Mouse (Mus musculus) CD8-positive naive resting alpha-beta T cell, adult 57 days (primary cell): Measurements from ENCODE around the gene Usp48. TPM values are rescaled to one million over a fixed set of nuclear protein-coding genes. Genes with fewer than 3 reads are reported as not detected.

Source experiments
- total RNA-seq: library from RNA; stranded (reverse); gene quantifications from one replicate; pipeline ENCODE4 v1.2.4, GENCODE M21; 2023

Usp48 gene
- 216 TPM for total RNA-seq

GRCm38 (mm10) chr4:137593601-137594495 is at the start of gene Usp48:
Usp48 (plus strand) TSS chr4:137593755.

GRCm38 (mm10) chr4:137574469-137574868 is 19.1 kb upstream of the Usp48 start, which contains the start of gene Ldlrad2:
Ldlrad2 (minus strand) TSS chr4:137574569.

DNA sequence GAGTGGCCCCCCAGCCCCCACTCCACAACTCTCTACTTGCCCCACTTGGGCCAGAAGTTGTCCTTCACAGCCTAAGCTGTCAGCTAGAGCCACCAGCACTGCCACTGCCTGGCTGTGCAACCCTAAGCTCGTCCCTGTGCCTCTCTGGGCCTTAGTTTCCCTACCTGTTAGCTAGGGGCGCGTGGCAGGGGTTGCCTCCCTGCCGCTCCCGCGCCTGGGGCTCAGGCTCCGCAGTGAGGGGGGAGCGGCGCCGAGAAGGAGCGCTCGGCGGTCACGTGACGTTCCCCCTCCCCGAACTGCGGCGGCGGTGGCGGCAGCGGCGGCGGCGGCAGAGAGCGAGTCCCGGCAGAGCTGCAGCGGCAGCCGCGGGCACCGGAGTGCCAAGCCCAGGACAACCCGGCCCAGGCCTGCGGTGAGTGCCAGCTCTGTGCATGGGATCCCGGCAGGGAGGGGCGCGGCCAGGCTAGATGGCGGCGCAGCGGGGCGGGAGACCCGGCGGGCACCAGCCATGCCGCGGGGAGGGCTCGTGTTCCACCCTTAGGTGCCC is 71.0 kb downstream of the Usp48 start, which contains the start of gene Rap1gap:
Gene Rap1gap, plus strand, starts transcription at position 294 of the 547 bp plus-strand sequence.

Other genes with a start within 250 kb of the Usp48 start
- gene Cdc42, start 236.0 kb upstream of the Usp48 start, total RNA-seq, result 337 TPM
- gene Cela3a, start 184.0 kb upstream of the Usp48 start, total RNA-seq, result not detected
- 5.8 TPM for gene Cela3b, start 163.2 kb upstream of the Usp48 start, total RNA-seq
- not detected for gene 1700013G24Rik, start 140.5 kb upstream of the Usp48 start, total RNA-seq
- gene Hspg2, start 125.0 kb upstream of the Usp48 start, total RNA-seq, result 0.28 TPM
- not detected for gene Ldlrad2, start 19.2 kb upstream of the Usp48 start, total RNA-seq
- 2.0 TPM for gene Rap1gap, start 71.0 kb downstream of the Usp48 start, total RNA-seq
- gene Alpl, start 202.6 kb downstream of the Usp48 start, total RNA-seq, result 16.9 TPM